Mouse (Mus musculus): ENCODE measurements at regions not wholly inside any gene's neighbourhood (a gene's known extent, or its start where the extent isn't known, plus 50 kb on each side); places are given as distances from the start of the nearest gene placed in this dataset.
"Not testable (repeated sequence)": the region's sequence is repeated elsewhere in the genome, so short reads cannot be mapped to it uniquely, and the experiment has no call there.

DNA sequence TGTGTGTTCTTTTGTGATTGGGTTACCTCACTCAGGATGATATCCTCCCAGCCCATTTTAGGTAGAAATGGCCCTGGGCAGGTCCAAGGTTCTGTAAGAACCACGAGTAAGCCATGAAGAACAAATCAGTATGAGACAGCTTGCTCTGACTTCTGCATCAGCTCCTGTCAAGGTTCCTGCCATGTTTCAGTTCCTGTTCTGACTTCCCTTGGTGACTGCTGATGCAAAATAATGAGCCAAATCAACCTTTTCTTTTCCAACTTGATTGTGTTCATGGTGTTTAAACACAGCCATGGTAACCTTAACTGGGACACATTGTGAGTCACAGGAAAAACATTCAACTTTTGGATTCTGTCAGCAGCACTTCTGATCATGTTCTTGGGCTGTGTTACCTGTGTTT, 667.4 kb upstream of the Igfbp7 start:
- DNase-seq (ENCODE audit: low read depth, low spot score), result no peak

DNA sequence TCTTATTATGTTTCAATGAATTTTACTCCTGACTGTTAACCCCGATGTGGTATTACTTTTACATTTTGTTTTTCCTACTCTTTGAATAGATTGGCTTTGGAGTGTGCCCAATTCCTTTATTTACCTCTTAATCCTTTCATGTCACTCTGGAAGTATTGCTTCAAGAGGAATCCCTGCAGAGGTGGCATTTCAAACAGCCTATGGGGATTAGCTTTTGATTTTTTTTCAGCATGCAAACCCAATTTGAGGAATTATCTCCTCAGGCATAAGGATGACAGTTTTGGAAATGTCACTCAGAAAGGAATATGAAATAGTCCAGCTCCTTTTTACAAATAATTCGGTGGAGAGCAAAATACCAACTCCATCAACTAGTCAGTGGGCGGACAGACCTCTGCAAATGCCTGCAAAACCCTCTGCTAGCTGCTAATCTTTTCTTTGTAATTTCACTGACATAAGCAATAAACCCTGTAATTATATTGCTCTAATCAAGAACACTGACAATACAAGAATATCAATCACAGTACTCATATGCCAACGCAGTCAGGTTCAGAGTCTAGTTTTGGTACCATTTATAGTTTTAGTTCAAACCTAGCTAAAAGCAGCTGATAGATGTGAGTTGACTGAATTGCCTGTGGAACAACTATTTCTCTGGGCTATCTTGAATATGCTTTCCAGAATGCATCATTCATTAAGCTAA, 624.9 kb upstream of the Igfbp7 start:
- no peak for DNase-seq (ENCODE audit: low read depth, low spot score)

DNA sequence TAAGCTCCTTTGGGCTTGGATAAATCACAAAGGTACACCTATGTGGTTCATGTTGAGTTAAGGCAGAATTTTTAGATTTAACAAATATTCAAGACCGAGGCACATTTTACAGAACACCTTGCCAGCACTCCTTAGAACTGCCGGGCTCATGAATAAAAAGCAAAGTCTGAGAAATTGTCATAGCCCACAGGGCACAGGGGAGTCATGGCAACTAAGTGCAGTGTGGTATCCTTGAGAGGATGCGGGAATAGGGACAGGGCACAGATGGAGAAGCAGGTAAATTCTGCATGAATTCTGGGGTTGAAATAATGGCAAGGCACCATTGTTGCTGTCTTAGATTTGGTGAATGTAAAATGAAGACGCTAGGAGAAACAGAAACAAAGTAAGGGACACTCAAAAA, 609.7 kb upstream of the Igfbp7 start:
- DNase-seq (ENCODE audit: low read depth, low spot score), result no peak

DNA sequence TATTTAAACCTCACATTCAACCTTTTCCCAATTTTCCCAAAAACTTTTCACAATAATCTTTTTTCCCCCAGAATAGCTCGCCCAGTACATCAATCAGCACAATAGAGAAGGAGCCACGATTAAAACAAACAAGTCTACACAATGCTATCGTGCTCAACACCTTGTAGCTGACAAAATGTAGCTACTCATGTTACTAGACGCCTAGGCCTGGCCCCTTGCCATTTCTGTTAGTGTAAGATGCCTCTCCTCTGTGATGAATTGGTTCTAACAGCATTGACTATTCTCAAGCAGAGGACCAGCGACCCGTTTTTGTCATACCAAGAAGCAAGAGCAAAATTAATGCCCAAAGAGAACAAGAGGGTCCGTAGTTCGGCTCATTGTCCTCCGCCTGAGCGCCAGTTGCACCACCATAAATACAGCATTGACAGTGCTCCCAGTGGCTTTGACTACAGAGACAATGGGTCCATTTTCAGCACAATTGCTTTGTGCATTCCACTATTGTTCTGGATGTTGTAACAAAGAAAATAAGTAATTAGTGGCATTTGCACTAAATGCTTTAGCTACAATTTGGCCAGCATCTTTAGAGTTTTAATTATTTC, 578.7 kb upstream of the Igfbp7 start:
- no peak for DNase-seq (ENCODE audit: low read depth, low spot score)

DNA sequence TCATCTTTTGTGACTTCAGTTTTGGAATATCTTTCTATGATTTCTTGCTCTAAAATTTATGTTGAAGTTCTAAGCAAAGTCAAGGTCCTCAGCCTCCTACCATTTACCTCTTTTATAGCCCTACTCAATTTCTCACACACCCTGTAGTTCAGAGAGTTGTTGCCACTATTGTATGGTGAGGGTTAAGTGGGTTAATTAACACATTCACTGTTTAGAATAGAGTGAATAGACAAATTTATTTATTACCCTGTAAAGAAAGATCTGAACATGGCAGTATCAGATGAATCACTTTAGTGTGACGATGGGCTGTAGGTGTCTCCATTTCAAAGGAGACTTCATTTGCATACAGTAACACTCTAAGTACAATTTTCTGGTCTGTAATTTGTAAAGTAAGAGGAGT, 577.4 kb upstream of the Igfbp7 start:
- DNase-seq (ENCODE audit: low read depth, low spot score), result no peak

DNA sequence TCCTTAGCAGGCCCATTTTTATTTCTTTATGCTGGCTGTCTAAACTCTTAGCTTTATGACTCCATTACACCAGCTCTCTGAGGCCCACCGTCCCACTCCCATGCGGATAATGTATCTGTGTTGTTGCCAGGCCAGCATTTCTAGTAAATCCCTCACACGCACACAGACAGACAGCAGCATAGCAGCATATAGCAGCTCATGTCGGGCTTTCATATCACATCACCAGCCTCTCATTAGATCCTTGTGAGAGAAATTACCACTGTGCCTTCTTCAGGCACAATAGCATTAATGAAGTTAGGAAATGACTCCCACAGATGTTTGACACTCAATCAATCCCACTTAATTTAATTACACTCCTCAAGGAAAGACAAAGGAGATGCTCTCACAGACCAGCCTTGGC, 532.2 kb upstream of the Igfbp7 start:
- DNase-seq (ENCODE audit: low read depth, low spot score), result not testable (repeated sequence)

DNA sequence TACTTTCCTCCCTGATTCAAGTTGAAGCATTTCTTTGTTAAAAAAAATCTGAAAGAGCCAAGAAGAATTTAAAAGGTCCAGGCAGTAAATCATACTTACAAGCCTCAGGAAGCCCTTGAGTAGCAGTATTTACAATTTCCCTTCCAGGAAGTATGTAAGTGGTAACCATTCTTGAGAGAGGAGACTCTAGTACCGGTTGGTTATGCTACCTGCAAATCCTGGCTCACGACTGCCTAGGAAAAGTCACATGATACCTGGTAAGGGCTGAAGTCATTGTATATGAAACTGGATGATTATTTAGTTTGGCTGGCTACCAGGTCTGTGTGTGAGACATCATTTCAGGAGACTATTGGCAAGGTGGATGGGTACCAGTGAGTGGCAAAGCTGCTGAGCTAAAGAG, 524.0 kb upstream of the Igfbp7 start:
- DNase-seq (ENCODE audit: low read depth, low spot score), result no peak

DNA sequence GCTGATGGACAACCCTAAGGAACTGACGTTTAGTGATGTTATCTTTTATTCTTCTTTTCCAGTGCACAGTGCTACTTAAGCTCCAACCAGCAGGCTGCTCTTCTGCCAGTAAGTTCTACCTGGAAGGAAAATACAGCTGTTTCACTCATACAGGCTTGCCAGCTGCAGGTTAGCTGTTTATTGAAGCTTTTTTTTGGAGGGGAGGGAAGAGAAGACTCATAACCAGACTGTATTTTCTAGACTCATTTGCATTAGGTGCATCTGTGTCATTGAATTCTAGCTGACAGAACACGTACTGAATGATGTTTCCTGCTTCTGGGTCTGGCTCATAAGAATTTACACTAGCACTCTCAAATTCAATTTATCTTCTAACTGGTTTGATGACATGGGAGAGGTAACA, 513.3 kb upstream of the Igfbp7 start:
- no peak for DNase-seq (ENCODE audit: low read depth, low spot score)

DNA sequence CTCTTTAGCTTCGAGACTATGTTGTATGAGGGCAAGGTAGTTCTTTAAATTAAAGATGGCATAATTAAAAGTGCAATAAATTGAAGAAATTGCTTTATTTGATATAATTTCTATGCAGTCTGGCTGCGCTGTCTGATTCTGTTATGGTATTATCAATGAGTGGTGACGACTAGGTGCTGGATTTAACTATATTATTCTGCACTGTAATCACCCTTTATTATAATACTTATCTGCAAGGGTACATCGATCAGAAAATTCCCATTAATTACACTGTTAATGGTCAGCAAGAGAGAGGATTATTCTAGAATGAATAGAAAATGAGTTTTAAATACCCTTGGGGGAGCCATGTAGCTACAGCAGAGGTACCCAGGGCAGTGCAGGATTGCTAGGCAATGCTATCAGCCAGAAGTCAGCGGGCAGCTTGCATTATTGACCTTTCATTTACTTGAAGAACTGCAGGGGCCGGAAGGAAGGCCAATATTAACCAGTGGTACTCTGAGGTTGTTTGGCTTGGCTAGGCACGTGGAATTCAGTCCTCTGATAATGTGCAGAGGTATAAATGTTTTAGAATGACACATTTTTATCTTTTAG, 509.3 kb upstream of the Igfbp7 start:
- no peak for DNase-seq (ENCODE audit: low read depth, low spot score)

DNA sequence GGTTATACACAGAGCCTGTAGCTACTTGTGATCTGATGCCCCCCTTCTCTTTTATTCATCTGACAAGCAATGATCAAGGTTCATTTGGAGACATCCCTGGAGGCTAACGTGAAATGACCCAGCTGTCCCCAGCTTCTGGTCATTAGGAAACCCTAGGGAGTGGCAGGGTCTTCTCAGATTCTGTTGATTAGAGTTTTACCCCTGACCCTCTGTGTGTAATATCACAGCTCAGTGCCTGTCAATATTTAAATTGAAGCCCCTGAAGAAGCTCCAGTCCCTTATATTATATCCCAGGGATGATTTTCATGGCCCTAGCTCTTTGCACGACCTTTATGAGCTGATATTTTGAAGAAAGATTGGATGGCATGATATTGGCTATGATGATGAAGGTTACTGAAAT, 508.5 kb upstream of the Igfbp7 start:
- no peak for DNase-seq (ENCODE audit: low read depth, low spot score)

DNA sequence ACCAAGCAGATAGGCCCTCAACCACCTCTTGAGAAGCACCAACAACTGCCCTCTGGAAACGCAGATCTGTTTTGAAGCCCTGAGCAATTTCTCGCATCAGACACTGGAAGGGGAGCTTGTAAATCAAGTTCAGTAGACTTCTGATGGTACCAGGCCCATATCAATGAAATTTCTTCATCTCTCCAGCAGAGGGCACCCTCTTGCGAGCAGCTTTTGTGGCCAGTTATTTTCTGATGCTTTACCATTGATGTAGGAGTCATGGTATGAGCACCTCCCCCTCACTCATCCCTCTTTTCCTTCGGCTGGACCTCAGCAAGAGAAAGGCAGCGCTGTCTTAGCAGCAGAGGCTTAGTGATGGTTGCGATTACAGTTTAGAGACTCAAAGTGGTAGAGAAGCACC, 501.4 kb upstream of the Igfbp7 start:
- DNase-seq (ENCODE audit: low read depth, low spot score), result peak; percentile 13

DNA sequence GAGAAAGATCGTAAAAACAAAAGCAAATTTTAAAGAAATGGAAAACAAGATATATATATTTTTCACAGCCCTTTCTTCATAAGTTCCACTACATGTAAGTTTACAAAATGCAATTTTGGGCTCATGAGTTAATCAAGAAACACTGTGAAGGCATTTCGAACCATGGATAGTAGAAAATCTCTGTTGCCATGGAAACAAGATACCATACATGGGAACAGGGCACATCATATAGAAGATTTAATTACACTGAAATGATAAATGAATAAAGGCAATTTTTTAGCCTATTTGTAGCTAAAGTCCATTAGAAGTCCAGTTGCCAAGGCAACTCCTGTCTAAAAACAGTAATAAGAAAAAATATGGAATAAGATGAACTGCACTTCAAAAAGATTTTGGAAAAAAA, 484.2 kb upstream of the Igfbp7 start:
- not testable (repeated sequence) for DNase-seq (ENCODE audit: low read depth, low spot score)

DNA sequence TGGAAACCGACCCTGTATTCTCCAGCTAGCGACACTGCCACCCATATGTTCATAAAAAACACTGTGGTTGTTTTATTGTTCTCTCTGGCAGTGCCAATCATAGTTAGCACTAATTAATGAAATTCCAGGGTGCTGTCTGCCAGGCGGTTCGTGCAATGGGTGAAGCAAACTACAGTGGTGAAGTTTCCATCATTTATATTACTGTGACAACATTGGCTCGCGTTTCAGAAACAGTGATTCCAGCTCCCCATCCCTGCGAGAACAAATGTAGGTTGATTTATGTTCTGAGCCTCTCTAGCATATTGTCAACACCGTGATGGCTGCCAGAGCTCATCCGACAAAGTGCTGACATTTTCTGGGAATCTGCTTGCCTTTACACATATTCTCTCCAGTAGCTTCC, 480.7 kb upstream of the Igfbp7 start:
- DNase-seq (ENCODE audit: low read depth, low spot score), result no peak

DNA sequence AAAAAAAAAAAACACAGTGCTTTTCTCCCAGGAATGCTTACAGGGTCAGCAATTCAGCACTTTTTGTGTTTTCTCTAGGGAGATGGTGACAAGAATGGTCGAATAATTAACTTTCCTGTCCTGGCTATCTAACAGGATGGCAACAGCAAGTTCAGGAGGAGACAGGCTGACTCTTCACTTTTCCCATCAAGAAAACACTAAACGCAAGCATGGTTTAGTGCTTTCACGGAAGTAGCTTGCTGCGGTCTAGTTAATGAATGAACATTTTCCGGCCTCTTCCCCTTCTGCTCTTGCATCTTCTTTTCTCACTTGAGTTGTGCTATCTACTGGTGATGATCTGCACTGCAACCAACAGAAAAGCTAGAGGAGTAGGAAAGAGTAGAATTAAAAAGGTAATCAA, 463.6 kb upstream of the Igfbp7 start:
- no peak for DNase-seq (ENCODE audit: low read depth, low spot score)

DNA sequence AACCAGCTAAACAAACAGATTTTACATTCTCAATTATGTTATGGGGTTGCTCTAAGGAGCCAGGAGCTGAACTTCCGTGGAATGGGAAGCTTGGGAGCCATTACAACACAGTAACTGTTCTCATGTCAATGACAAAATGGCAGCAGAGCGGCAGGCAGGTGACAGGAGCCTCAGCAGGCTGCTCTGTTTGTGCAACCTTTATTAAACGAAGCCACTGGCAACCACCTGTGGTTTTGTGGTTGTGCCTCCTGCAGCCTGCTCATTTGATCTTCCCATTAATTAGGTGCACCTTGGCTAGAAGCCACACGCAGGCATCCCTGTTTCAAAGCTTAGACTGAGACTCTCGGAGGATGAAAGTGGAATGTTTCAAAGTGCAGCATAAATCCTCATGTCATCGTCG, 457.5 kb upstream of the Igfbp7 start:
- DNase-seq (ENCODE audit: low read depth, low spot score), result no peak

DNA sequence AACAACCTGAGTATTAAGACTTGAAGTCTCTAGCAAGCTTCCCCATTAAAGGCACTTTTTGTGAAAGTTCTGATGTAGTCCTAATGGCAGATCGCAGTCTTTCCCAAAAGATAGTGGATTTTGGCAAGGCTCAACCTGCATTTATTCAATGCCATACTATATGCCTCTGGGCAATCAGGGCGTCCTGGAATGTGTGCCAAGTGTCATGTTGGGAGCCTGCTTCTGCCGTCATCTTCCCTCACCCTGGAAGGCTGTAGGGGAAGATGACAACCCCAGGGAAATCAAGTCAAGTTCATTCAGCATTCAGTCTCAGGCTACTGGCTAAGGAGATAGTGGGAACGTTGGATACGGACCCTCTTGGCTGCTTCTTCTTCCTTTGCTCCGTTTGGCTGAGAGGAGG, 447.4 kb upstream of the Igfbp7 start:
- DNase-seq (ENCODE audit: low read depth, low spot score), result no peak

DNA sequence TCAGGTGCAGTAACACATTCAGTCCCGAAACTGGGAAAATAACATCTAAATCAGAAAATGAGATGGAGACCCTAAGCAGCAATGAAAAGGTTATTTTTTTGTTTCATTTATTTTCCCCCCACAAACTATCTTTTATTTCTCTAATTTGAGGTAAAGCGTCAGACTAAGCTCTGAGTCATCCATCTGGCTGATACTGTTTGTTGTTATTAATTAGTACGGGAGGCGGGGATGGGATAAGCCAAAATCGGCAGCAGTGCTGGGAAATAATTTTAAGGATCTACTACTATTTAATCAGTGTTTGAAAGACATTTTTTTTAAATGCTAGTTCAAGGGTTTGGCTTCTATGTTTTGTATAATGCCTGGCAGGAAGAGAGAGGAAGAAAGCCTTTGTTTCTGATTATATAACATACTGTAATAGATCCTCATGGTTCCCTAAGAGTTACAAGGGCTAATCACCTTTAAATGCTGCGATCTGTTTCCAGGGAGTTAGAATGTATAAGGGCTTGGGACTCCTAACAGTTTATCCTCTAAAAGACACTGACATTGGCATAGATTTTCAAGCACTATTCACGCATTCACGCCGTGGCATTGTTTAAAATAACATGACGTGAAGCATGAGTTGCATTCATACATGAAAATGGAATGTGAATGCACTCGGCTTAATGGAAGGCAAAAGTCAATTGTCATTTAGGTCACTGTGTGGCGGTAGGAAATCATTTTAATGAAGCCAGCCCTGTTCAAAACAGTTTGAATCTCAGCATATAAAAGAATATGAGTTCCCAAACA, 446.4 kb upstream of the Igfbp7 start:
- peak; percentile 3 for DNase-seq (ENCODE audit: low read depth, low spot score)

DNA sequence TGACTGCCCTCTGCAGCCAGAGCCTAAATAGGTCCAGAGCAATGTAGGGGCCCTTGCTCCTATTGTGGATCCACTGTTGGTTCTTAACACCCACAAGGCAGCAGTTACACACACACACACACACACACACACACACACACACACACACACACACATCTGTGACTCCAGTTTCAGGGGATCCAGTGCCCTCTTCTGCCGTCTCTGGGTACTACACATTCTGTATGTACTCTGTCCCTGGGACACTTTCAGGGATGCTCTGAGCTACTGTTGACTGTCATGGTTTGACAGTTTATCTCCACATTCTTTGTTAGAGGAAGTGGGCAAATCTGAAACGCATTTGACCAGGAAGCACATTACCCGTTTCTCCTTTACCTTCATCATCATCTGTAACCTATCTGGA, 443.8 kb upstream of the Igfbp7 start:
- no peak for DNase-seq (ENCODE audit: low read depth, low spot score)

DNA sequence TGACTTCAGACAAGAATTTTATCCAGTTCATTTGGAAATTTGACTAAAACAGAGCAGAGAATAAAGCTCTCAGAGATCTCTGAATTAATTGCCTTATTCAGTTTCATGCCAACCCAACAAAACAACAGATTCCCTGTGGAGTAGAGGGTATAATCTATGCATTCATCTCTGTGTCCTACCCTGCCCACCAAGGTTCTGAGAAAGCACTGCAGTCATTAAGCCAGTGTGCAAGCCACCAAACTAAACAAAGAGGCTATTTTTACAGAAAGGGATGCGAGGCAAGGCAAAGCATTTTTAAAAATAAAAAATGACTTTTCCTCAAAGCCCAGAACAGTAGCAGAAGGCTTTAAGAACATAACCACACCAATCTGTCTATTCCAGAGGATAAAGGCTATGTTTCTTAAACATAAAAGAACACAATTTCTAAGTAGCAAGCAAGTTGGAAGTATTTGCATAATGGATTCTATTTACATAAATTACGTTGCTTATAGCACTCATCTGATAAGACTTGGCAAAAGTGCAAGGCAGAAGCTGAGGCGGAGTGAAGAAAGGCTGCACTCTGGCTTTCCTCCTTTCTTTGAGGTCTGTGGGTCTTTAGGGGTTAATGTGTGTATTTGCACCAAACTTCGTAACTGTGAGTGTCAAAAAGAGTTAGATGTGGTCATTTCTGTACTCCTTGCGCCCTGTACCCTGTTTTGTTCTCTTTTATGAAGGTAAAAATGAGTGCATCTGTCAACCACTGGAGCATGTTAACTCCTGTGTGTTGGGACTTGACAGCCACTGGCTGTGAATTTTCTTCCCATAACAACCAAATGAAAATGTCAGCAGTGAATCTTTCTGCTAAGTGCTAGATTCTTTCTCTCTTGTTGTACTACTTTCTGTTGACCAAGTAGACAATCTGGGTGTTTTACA, 430.6 kb upstream of the Igfbp7 start:
- DNase-seq (ENCODE audit: low read depth, low spot score), result no peak

DNA sequence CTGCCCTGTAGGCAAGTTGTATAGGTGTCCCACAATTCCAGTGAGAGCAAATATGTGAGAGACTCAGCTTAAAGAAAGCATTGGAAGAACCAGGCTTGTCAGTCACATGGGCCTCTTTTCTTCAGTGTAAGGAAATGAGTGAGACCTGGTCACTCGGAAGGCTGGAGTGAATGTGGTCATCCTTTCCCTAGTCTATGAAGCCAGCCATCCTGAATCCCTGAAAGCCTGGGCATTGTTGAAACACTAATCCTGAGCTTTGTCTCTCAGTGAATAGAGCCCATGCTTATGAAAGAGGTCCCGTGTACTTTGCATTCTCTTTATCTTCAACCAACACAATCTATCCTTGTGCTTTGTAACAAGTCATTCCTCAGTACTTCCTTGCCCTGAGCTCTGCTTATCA, 420.1 kb upstream of the Igfbp7 start:
- DNase-seq (ENCODE audit: low read depth, low spot score), result no peak

DNA sequence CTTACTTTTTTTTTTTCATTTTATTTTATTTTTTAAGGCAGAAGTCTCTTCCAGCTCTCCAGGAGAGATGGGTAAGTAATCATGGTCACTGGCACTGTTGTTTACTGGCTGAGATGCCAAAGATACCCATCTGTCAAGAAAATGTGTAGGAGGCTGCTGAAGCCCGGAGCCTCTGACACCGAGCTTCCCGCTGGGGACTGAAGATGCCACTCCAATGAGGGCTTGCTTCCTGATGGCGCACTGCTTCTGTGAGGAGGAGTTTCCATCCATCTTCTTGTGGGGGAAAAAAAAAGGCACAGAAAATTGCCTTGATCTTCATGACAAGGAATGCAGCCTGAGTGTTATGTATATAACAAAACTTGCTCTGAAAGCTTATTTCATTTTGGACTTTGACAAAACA, 418.2 kb upstream of the Igfbp7 start:
- DNase-seq (ENCODE audit: low read depth, low spot score), result peak; percentile 11

All from retina, adult 2 months (tissue).